Comparison of ENCODE assay signal across 10 mouse cellular contexts in the genomic region with DNA sequence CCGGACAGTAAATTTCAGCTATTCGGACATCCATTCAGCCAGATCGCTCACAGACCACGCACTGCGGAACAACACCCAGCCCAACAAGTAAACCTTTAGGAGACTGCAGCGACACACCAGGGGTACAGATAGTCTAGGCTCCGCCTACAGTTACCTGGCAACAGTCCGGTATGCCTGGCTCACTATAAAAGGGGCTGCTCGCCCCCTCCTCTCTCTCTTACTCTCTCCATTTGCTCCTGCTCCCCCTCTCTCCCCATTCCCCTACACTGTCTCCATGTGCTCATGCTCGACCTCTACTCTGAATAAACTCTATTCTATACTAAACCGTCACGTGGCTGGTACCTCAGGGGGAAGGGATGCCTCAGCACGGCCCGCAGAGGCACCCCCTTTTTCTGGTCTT.
DNase-seq lines count a peak whose midpoint lies in the region; ATAC-seq and TF ChIP-seq lines count a peak whose summit lies in the region.
"Had no signal": no experiment of that assay in that cellular context is flagged by ENCODE, and none has a peak within 500 bp of the region (broad histone marks: within the 10 kb centered on the region; RNA-seq: fewer than 3 reads in every experiment).

No protein-coding gene starts in this region.

- no peak overlapping the region for H3K27ac ChIP-seq in heart, embryonic 13.5 days (replicated peaks)
- H3K27ac ChIP-seq in forebrain, postnatal 0 days (ENCODE audit: low read depth, low read length) = no peak overlapping the region
- peak overlapping the region; percentile 62 for H3K27ac ChIP-seq in midbrain, embryonic 10.5 days (replicated peaks)

- intact Hi-C loops in heart, postnatal 10 days (cut with DNase I) = no loop called here

- H3K4me1 ChIP-seq in heart, embryonic 13.5 days = peaks cover 8% of the 10 kb centered on the region
- peaks cover 16% of the 10 kb centered on the region for H3K4me1 ChIP-seq in forebrain, postnatal 0 days (ENCODE audit: insufficient read depth)
- H3K4me1 ChIP-seq in midbrain, embryonic 10.5 days = peaks cover 61% of the 10 kb centered on the region

- DNase-seq in heart, postnatal 10 days = no peak
- peak; percentile 46 for DNase-seq in embryo, embryonic 10.5 days (ENCODE audit: low spot score)
- no peak for DNase-seq in forebrain, postnatal 0 days
- peak; percentile 34 for DNase-seq in midbrain, embryonic 10.5 days (ENCODE audit: low spot score)
- no peak for DNase-seq in spleen, adult 18-20 months
- no peak for DNase-seq in layer of hippocampus, adult 8-10 months (ENCODE audit: low spot score in 2 of 2)
- no peak for DNase-seq in frontal cortex, postnatal 10 days (ENCODE audit: low spot score in 2 of 2)
- DNase-seq: B cell, adult 2 months; thymus, postnatal 36 days had no signal

- no peak overlapping the region for H3K9ac ChIP-seq in heart, embryonic 13.5 days
- peak overlapping the region; percentile 22; the same call in 1 of the 2 replicates for H3K9ac ChIP-seq in forebrain, postnatal 0 days

- no peak for ATAC-seq in heart, embryonic 13.5 days (ENCODE audit: extremely low read depth, insufficient number of reproducible peaks, low FRiP score, low TSS enrichment)
- ATAC-seq in forebrain, postnatal 0 days = peak; percentile 68

- H3K4me2 ChIP-seq in heart, embryonic 13.5 days = peak overlapping the region; percentile 32
- peak overlapping the region; percentile 49 for H3K4me2 ChIP-seq in forebrain, postnatal 0 days (ENCODE audit: low read depth)

- H3K9me3 ChIP-seq in heart, embryonic 13.5 days = no peaks in the 10 kb centered on the region
- no peaks in the 10 kb centered on the region for H3K9me3 ChIP-seq in forebrain, postnatal 0 days (ENCODE audit: low read length)
- no peaks in the 10 kb centered on the region for H3K9me3 ChIP-seq in midbrain, embryonic 10.5 days (replicated peaks)

- no peaks in the 10 kb centered on the region for H3K36me3 ChIP-seq in heart, embryonic 13.5 days
- H3K36me3 ChIP-seq in forebrain, postnatal 0 days (ENCODE audit: insufficient read depth) = no peaks in the 10 kb centered on the region
- H3K36me3 ChIP-seq in midbrain, embryonic 10.5 days = no peaks in the 10 kb centered on the region

- peaks cover 98% of the 10 kb centered on the region for H3K27me3 ChIP-seq in heart, embryonic 13.5 days (replicated peaks)
- no peaks in the 10 kb centered on the region for H3K27me3 ChIP-seq in forebrain, postnatal 0 days (ENCODE audit: insufficient read depth, low read length)
- peaks cover 50% of the 10 kb centered on the region for H3K27me3 ChIP-seq in midbrain, embryonic 10.5 days (ENCODE audit: low read depth, poor library complexity, severe bottlenecking)

- H3K4me3 ChIP-seq in heart, embryonic 13.5 days = no peak overlapping the region
- peak overlapping the region; percentile 11; the same call in 1 of the 2 replicates for H3K4me3 ChIP-seq in forebrain, postnatal 0 days (ENCODE audit: low read depth, low read length)
- H3K4me3 ChIP-seq in midbrain, embryonic 10.5 days = peak overlapping the region; percentile 45

- 4% methylated on average over 14 of the region's 14 CpGs for WGBS in heart, embryonic 13.5 days
- 2% methylated on average over 14 of the region's 14 CpGs for WGBS in forebrain, postnatal 0 days
- WGBS in midbrain, embryonic 10.5 days = 4% methylated on average over 14 of the region's 14 CpGs

- no peak for TF ChIP-seq CTCF in forebrain, postnatal 0 days (IDR thresholded peaks at IDR 0.05; ENCODE audit: low read depth)

Comparison
In these comparisons a context has a peak if more than half of its experiments do, and no peak if none do; other contexts are left out.
1. DNase-seq: peak in embryo, embryonic 10.5 days (single experiment) and midbrain, embryonic 10.5 days (single experiment); none in heart, postnatal 10 days (0 of 2), forebrain, postnatal 0 days (single experiment), spleen, adult 18-20 months (0 of 2), layer of hippocampus, adult 8-10 months (0 of 2) and frontal cortex, postnatal 10 days (0 of 2).